Mouse (Mus musculus) forebrain, embryonic 12.5 days (tissue): ENCODE measurements around the gene Dbr1. TPM values are rescaled to one million over a fixed set of nuclear protein-coding genes. Genes with fewer than 3 reads are reported as not detected.

ENCODE experiments used
- ATAC-seq: fragments of 200-750 bp; cut with Nextera tagmentation; 2 replicates; pipeline ENCODE4 v1.8.0; 2017; ENCODE audit warnings: moderate TSS enrichment; ENCODE audit not compliant: low FRiP score
- H3K27ac ChIP-seq: fragments of 300-500 bp; sonication (generic); 2 replicates; pipeline ENCODE4 v1.5.1; 2016; ENCODE audit warnings: mild to moderate bottlenecking
- H3K27me3 ChIP-seq: fragments of 300-500 bp; sonication (generic); 2 replicates; pipeline ENCODE4 v1.6.1; 2016; ENCODE audit warnings: mild to moderate bottlenecking
- H3K36me3 ChIP-seq: fragments of 300-500 bp; sonication (generic); replicated peaks from 2 replicates; pipeline ENCODE4 v1.6.1; 2016; ENCODE audit warnings: mild to moderate bottlenecking
- H3K4me1 ChIP-seq: fragments of 300-500 bp; sonication (generic); 2 replicates; pipeline ENCODE4 v1.6.1; 2016
- H3K4me2 ChIP-seq: fragments of 300-500 bp; sonication (generic); 2 replicates; pipeline ENCODE4 v1.6.1; 2016; ENCODE audit warnings: mild to moderate bottlenecking, moderate library complexity
- H3K4me3 ChIP-seq: fragments of 300-500 bp; sonication (generic); replicated peaks from 2 replicates; pipeline ENCODE4 v1.5.1; 2016; ENCODE audit warnings: mild to moderate bottlenecking
- H3K9ac ChIP-seq: fragments of 300-500 bp; sonication (generic); 2 replicates; pipeline ENCODE4 v1.6.1; 2016; ENCODE audit warnings: mild to moderate bottlenecking
- H3K9me3 ChIP-seq: fragments of 300-500 bp; sonication (generic); 2 replicates; pipeline ENCODE4 v1.6.1; 2016
- WGBS: fragments of 180-500 bp; shearing (Covaris S2); methylation state at CpG from one replicate; pipeline ENCODE4 v1.1.7; 2016; 5-methylcytosine and 5-hydroxymethylcytosine counted together
- polyA plus RNA-seq: library from polyadenylated mRNA; unstranded; fragments of >200 nt; fragmentation: Nextera tagmentation; extraction: Ambion mirVana; gene quantifications from 2 replicates; pipeline ENCODE4 v1.2.1, GENCODE M21; 2016

Gene Dbr1
- polyA plus RNA-seq, result 35.7 and 37.5 TPM in 2 replicates

DNA sequence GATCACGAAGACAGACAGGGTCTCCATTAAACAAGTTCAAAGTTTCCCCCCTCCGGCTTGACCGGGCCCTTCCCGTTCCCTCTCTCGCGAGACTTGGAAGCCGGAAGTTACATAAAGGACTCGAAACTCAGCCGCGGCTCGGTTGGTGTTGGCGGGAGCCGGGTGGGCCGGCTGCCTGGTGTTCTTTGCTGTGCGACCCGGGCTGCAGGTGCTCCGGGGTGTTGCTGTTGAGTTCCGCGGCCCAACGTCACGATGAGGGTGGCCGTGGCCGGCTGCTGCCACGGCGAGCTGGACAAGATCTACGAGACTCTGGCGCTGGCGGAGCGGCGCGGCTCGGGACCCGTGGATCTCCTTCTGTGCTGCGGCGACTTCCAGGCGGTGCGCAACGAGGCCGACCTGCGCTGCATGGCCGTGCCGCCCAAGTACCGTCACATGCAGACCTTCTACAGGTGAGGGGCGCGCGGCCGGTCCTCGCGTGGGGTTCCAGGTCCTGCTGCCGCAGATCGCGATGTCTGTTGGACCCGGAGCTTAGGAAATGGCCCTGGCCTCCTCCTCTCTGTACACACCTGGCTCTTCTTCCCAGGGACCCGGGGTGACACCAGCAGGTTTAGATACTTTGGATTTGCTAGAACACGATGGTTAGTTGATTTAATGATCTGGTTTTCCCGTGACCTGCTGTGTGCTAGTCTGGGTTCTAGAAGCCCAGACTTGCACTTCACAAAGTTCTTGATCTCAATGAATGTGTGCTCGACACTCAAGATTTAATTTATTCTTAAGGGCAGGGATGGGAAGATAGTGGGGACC lies at the start of gene Dbr1:
Gene Dbr1 (plus strand): TSS at position 123 of the 804 bp plus-strand sequence.
- Histone ChIP-seq H3K4me2 (peak within 1 kb of the TSS; percentile 79), H3K9ac (peak within 1 kb of the TSS; percentile 93), H3K4me1 (peaks cover 11% of the 10 kb centered on the region), H3K36me3 (peaks cover 9% of the 10 kb centered on the region), H3K27ac (peak within 1 kb of the TSS; percentile 85), H3K27me3 (peaks cover 19% of the 10 kb centered on the region), H3K4me3 (peak within 1 kb of the TSS; percentile 91), H3K9me3 (no peaks in the 10 kb centered on the region)
- under 1% methylated on average over 57 of the region's 57 CpGs for WGBS
- peak; percentile 96 for ATAC-seq

DNA sequence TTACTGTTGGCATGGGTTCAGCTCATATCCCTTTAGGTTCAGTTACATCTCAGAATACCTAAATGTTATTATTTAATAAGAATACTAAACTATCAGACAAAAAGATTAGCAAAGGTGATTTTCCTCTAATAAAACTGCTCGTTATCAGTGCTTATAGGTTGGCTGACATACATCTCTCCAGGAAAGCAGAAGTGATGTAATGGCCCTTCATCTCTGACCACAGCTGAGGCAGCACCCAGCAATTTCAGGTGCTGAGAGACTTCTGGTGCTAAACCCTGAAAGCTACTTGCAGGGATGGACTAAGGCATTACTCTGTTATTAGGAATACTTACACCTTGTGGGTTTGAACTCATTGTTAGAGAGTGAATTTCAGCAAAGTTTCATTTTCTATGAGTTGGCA lies 43.7 kb upstream of the Dbr1 start:
- H3K27ac ChIP-seq, result no peak overlapping the region
- no peak for ATAC-seq
- 90% methylated on average over 1 of the region's 1 CpGs for WGBS
- peaks cover 66% of the 10 kb centered on the region for H3K36me3 ChIP-seq
- no peaks in the 10 kb centered on the region for H3K9me3 ChIP-seq
- H3K9ac ChIP-seq, result no peak overlapping the region
- H3K4me3 ChIP-seq, result no peak overlapping the region
- H3K4me2 ChIP-seq, result no peak overlapping the region
- no peaks in the 10 kb centered on the region for H3K27me3 ChIP-seq
- no peaks in the 10 kb centered on the region for H3K4me1 ChIP-seq

DNA sequence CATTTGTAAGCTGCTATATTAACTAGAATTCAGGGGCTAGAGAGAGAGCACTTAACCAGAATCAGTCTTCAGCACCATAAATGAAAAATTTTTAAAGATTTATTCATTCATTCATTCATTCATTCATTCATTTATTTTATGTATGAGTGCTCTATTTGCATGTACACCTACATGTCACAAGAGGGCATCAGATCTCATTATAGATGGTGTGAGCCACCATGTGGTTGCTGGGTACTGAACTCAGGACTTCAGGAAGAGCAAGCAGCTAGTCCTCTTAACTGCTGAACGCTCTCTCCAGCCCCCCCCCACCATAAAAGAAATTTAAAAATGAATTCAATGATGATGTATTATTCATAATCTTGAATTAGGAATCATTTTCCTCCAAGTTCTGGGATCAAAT lies 29.3 kb upstream of the Dbr1 start:
- H3K27ac ChIP-seq, result no peak overlapping the region
- H3K36me3 ChIP-seq, result no peaks in the 10 kb centered on the region
- no peak overlapping the region for H3K4me3 ChIP-seq
- H3K9me3 ChIP-seq, result no peaks in the 10 kb centered on the region
- no peaks in the 10 kb centered on the region for H3K4me1 ChIP-seq
- 100% methylated on average over 1 of the region's 1 CpGs for WGBS
- H3K9ac ChIP-seq, result no peak overlapping the region
- ATAC-seq, result no peak
- no peaks in the 10 kb centered on the region for H3K27me3 ChIP-seq
- no peak overlapping the region for H3K4me2 ChIP-seq

DNA sequence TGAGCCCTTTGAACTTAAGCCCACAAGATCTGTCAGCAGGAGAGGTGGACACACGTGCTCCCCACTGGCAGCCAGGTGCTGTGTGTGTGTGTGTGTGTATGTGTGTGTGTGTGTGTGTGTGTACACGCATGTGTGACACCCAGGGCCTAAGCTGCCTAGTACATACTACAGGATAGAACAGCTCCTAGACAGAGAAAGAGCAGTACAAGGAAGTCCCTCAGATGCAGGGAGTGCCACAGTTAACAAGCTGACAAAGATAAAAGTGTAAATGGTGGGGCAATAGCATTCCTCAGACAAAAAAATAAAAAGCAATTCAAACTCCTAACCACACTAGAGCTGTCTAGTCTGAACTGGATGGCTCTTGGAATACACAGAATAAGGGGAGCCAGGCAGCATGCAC lies 23.5 kb upstream of the Dbr1 start:
- ATAC-seq, result no peak
- Histone ChIP-seq H3K27me3 (no peaks in the 10 kb centered on the region), H3K4me3 (no peak overlapping the region), H3K4me2 (no peak overlapping the region), H3K9ac (no peak overlapping the region), H3K27ac (no peak overlapping the region), H3K4me1 (no peaks in the 10 kb centered on the region), H3K9me3 (no peaks in the 10 kb centered on the region), H3K36me3 (no peaks in the 10 kb centered on the region)
- WGBS, result 82% methylated on average over 2 of the region's 2 CpGs

DNA sequence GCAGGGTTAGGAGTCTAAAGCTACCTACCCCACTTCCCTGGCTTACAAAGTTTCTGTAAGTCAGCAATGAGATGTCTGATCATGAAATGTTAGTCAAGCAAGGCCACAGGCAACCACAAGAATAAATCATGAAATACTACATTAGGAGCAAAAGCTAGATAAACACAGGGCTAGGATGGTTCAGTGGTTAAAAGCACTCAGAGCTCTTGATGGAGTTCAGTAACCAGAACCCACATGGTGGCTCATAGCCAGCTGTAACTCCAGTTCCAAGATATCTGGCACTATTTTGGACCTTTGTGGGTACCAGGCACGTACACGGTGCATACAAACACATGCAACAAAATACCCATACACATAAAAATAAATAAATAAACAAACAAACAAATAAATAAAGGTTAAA lies 22.6 kb upstream of the Dbr1 start:
- H3K9me3 ChIP-seq, result no peaks in the 10 kb centered on the region
- H3K4me2 ChIP-seq, result no peak overlapping the region
- WGBS, result 99% methylated on average over 2 of the region's 2 CpGs
- no peak overlapping the region for H3K27ac ChIP-seq
- no peaks in the 10 kb centered on the region for H3K4me1 ChIP-seq
- H3K9ac ChIP-seq, result no peak overlapping the region
- H3K27me3 ChIP-seq, result no peaks in the 10 kb centered on the region
- H3K36me3 ChIP-seq, result no peaks in the 10 kb centered on the region
- H3K4me3 ChIP-seq, result no peak overlapping the region
- ATAC-seq, result no peak

DNA sequence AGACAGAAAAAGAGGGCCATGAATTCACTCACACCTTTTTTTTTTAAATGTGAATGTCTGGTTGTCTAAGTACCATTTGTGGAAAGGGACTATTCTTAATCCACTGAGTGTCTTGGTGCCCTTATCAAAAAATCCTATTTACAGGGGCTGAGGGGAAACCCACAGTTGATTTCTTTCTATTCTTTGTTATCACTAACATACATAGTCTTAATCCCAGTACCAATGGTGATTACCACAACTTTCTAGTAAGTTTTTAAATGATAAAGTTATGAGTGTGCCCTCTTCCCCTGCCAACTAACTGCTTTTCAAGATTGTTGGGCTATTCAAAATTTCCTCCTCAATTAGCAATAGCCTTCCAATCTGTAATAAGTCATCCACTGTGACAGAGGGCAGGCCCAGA lies 21.5 kb upstream of the Dbr1 start:
- Histone ChIP-seq H3K9me3 (no peaks in the 10 kb centered on the region), H3K4me3 (no peak overlapping the region), H3K4me1 (no peaks in the 10 kb centered on the region), H3K27me3 (no peaks in the 10 kb centered on the region), H3K9ac (no peak overlapping the region), H3K36me3 (no peaks in the 10 kb centered on the region), H3K27ac (no peak overlapping the region), H3K4me2 (no peak overlapping the region)
- ATAC-seq, result no peak

DNA sequence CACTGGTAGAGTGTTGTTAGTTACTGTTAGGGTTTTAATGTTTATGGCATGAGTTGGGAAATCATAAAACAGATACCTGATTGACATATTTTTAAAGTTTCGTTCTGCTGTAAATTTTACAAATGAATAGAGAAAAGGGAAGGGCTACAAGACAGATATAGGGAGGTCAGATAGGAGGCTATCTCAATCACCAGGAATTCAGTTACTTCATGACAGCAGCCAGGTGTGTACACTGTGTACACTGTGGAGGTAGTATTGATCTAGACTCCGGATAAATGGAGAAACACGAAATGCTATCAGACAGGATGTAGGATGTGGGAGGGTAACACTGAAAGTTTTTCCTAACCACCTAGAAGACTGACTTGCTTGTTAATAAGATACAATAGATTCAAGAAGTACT lies 20.3 kb upstream of the Dbr1 start:
- Histone ChIP-seq H3K9ac (no peak overlapping the region), H3K4me2 (no peak overlapping the region), H3K9me3 (no peaks in the 10 kb centered on the region), H3K36me3 (no peaks in the 10 kb centered on the region), H3K27me3 (no peaks in the 10 kb centered on the region), H3K4me1 (no peaks in the 10 kb centered on the region), H3K4me3 (no peak overlapping the region), H3K27ac (no peak overlapping the region)
- 98% methylated on average over 3 of the region's 3 CpGs for whole genome bisulfite sequencing
- ATAC-seq, result no peak

DNA sequence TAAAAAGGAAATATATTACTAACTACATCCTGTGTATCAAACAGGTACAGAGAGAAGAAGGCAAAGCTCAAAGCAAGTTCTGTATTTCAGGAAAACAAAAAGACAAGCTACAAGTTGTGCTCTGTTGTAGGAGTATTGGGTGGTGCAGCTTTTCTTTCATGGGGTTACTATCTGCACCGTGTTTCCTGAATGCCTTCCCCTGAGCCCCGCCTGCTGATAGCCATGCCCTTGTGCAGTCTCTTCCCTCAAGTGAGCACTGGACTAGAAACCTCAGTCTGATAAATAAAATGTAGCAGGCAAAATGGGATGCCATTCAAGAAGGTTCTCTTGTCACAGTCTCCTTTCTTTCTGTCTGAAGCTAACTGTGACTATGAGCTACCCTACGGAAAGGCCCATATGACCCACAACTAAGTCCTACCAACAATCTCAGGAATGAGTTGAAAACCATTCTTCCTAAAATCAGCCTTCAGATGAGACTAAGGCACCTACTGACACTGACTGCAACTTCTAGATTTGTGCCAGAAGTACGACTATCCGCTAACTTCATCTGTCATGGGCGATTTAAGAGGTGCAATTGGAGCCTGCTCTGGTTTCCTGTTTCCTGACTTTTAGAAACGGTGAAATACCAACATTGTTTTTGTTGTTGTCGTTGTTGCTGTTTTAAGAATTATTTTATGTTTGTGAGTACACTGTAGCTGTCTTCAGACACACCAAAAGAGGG lies 17.9 kb upstream of the Dbr1 start:
- ATAC-seq, result no peak
- WGBS, result 91% methylated on average over 8 of the region's 8 CpGs

DNA sequence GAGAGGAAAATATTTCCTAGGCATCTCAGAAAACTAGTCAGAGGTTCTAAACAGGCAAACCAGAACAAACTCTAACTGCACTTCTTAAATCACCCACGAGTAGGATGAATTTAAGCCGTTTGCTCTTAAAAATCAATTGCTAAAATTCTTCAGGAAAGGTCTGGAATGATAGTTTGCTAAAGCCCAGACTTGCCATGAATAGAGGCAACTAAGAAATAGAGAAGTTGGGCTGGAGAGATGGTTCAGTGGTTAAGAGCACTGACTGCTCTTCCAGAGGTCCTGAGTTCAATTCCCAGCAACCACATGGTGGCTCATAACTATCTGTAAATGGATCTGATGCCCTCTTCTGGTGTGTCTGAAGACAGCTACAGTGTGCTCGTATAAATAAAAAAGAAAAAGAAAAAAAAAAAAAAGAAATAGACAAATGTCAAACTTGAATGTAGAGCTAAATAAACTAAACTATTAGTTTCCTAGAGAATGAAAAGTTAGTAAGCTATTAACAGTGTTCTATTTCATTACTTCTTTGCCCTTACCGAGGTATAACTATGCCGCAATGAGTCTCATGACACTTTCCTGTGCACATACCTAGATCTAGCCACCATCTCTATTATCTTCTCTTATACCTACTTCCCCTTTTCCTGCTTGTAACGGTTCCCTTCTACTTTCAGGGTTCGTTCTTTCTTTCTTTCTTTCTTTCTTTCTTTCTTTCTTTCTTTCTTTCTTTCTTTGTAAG lies 16.6 kb upstream of the Dbr1 start:
- H3K27ac ChIP-seq, result no peak overlapping the region
- H3K4me1 ChIP-seq, result no peaks in the 10 kb centered on the region
- no peak overlapping the region for H3K4me3 ChIP-seq
- no peak for ATAC-seq
- no peaks in the 10 kb centered on the region for H3K9me3 ChIP-seq
- H3K9ac ChIP-seq, result no peak overlapping the region
- 89% methylated on average over 7 of the region's 7 CpGs for WGBS
- H3K36me3 ChIP-seq, result no peaks in the 10 kb centered on the region
- H3K27me3 ChIP-seq, result no peaks in the 10 kb centered on the region
- no peak overlapping the region for H3K4me2 ChIP-seq

More for the DNA sequence above, 17.9 kb upstream of the Dbr1 start:
- no peaks in the 10 kb centered on the region for H3K36me3 ChIP-seq
- no peak overlapping the region for H3K27ac ChIP-seq
- no peak overlapping the region for H3K9ac ChIP-seq
- H3K27me3 ChIP-seq, result no peaks in the 10 kb centered on the region
- H3K9me3 ChIP-seq, result no peaks in the 10 kb centered on the region
- H3K4me3 ChIP-seq, result no peak overlapping the region
- H3K4me2 ChIP-seq, result no peak overlapping the region
- no peaks in the 10 kb centered on the region for H3K4me1 ChIP-seq

DNA sequence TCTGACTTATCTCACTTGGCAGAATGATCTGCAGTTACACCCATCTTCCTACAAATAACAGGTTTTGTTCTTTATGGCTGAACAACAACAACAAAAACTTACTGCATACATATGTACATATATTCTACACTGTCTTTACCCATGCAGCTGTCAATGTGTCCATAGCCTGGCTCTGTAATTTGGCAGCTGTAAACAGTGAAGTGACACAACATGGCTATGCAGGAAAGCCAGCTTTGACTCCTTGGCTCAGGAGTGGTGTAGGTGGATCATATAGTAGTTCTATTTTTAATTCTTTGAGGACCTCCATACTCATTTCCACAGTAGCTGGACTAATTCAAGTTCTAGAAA lies 16.1 kb upstream of the Dbr1 start:
- no peak overlapping the region for H3K27ac ChIP-seq
- no peaks in the 10 kb centered on the region for H3K4me1 ChIP-seq
- no peak overlapping the region for H3K4me2 ChIP-seq
- H3K27me3 ChIP-seq, result no peaks in the 10 kb centered on the region
- no peaks in the 10 kb centered on the region for H3K36me3 ChIP-seq
- ATAC-seq, result no peak
- H3K4me3 ChIP-seq, result no peak overlapping the region
- H3K9me3 ChIP-seq, result no peaks in the 10 kb centered on the region
- H3K9ac ChIP-seq, result no peak overlapping the region

DNA sequence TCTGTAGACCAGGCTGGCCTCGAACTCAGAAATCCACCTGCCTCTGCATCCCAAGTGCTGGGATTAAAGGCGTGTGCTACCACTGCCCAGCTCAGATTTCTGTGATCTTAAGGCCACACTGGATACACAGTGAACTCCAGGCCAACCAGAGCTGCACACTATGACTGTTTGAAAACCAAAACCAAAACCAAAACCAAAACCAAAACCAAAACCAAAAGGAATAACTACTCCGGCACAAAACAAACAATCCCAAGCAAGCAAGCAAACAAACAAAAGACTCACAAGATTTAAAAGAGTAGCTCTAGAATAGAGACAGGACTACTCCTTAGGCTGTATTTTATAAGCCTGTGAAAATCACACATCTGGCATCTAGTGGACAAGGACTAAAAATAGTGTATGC lies 15.2 kb upstream of the Dbr1 start:
- no peak overlapping the region for H3K27ac ChIP-seq
- no peak overlapping the region for H3K4me3 ChIP-seq
- H3K9ac ChIP-seq, result no peak overlapping the region
- H3K9me3 ChIP-seq, result no peaks in the 10 kb centered on the region
- 94% methylated on average over 3 of the region's 3 CpGs for WGBS
- no peaks in the 10 kb centered on the region for H3K4me1 ChIP-seq
- H3K36me3 ChIP-seq, result no peaks in the 10 kb centered on the region
- no peaks in the 10 kb centered on the region for H3K27me3 ChIP-seq
- ATAC-seq, result no peak
- H3K4me2 ChIP-seq, result no peak overlapping the region

DNA sequence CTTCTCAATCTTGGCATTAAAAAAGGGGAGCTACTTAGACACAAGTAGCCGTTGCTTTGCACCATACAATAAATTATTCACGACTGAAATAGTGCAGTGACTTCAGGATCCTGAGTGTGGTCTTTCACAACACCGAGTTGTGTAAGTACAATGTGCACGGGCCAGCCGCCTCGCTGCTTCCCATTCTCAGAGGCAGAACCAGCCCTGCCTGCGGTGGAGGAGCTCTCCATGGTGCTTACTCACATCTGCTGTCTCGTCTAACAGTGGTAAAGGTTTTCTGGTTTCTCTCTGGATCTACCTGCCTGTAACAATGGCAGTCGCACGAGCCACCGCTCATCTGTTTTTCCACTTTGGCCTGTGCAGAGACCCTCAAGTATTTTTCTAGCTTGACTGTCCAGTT lies 11.9 kb upstream of the Dbr1 start:
- ATAC-seq, result no peak
- WGBS, result 30% methylated on average over 11 of the region's 11 CpGs

More for the DNA sequence above, 11.9 kb upstream of the Dbr1 start:
- no peaks in the 10 kb centered on the region for H3K9me3 ChIP-seq
- H3K36me3 ChIP-seq, result no peaks in the 10 kb centered on the region
- H3K27me3 ChIP-seq, result no peaks in the 10 kb centered on the region
- no peak overlapping the region for H3K4me2 ChIP-seq
- peaks cover 9% of the 10 kb centered on the region for H3K4me1 ChIP-seq
- H3K4me3 ChIP-seq, result no peak overlapping the region
- no peak overlapping the region for H3K27ac ChIP-seq
- H3K9ac ChIP-seq, result no peak overlapping the region
